Mouse (Mus musculus): ENCODE measurements around the gene Mnd1.

Mnd1 gene

DNA sequence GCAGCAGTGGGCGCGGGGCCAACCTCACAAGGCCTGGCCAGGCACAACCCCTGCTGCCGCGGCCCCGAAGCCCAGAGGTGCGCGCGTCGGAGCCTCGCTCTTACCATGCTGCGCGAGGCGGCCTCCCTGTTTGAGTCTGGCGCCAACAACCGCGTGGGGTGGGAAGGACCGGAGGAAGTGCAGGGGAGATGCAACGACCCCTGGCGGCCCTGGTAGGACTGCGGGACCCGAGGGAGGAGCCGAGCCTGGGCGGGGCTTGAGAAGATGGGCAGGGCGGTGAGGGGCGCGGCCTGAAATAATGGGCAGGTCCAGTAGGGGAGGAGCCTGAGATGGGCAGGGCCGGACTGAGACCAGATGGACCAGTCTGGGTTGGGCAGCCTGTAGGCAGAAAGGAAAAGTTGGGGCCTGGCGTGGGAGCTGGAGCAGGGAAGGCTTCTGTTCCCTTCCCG is at the start of gene Mnd1:
Gene Mnd1 (minus strand): TSS at position 229 of the 449 bp plus-strand sequence.
- DNase-seq, result peak; percentile 100

- DNase-seq, result no peak
These were observed 49.1 kb upstream of the Mnd1 start for GRCm38 (mm10) chr3:84204640-84205039.

DNA sequence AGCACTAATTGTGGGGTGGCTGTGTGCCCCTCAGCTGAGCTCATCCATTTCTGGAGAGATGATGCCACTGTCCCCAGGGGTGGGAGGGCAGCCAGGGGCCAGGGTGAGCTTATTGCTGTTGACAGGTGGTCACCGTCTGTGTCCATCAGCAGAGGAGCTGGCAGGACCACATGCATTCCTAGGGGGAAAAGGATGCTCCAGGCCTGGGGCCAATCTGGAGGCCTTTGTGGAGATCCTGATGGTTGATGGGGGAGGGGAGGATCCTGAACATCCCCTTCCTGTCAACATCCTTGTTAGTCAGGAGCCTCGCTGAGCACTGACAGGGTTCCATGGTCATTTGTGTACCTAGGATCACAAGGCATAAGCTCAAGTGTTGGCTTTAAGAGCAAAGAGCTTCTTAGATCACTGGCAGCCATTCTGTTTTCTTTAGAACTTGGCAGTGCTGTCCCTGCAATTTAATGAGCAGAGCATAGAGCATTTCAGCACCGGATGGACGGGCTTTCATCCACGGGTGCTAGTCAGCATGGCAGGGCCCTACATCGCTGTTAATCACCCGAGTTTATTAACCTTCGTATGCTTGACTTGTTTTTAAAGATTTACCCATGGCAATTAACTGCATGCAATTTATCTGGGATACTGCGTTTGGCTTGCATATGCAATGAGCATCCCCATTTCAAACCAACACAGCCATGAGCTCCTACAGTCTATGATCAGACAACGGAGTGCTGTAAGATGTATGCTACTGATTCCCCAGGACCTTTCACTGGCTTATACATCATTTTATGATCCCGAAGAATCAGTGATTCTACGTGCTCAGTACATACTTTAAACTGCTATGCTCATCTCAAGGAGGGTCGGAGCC is 45.2 kb upstream of the Mnd1 start:
- DNase-seq, result no peak

GRCm38 (mm10) chr3:84199516-84199915 is 43.9 kb upstream of the Mnd1 start:
- DNase-seq, result no peak

GRCm38 (mm10) chr3:84198229-84198628 is 42.6 kb upstream of the Mnd1 start:
- no peak for DNase-seq

GRCm38 (mm10) chr3:84193881-84194280 is 38.3 kb upstream of the Mnd1 start:
- DNase-seq, result no peak

DNA sequence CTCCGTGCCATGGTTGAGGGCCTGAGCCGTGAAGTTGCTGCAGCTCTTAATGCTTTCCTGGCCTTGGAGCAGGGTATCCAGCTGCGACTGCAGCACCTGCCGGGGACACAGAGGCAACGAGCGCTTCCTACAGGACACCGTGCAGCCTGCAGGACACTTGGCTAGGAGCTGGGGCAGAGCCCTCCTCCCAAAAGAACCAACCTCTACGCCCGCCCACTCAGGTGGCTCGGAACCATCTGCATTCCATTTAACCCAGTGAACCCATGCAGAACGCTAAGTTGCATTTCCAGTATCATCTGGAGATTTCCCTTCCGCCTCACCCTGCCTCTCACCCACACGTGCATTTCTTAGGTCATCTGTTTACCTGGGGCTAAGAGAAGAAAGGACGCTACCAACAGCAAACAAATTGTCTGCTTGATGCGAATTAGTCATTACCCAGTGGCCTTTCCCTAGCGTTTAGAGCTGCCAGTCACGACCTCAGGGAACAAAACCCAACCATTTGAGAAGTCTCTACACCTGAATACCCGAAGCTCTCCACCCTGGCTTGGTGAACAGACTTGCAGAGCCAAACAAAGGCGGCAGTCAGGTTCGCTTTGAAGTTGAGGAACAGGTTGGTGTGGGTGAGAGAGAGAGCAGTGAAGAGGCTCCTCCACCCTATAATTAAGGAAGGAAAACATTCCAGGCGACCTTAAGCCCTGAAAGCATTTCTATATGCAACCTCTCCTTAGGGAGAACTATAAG is 35.7 kb upstream of the Mnd1 start:
- DNase-seq, result peak; percentile 43

- peak; percentile 39 for DNase-seq
These were observed 35.0 kb upstream of the Mnd1 start for GRCm38 (mm10) chr3:84190513-84191061.

- DNase-seq, result peak; percentile 54
These were observed 34.1 kb upstream of the Mnd1 start for GRCm38 (mm10) chr3:84189629-84190173.

GRCm38 (mm10) chr3:84181717-84182116 is 26.1 kb upstream of the Mnd1 start:
- no peak for DNase-seq

GRCm38 (mm10) chr3:84181102-84181501 is 25.5 kb upstream of the Mnd1 start:
- DNase-seq, result no peak

GRCm38 (mm10) chr3:84180304-84180703 is 24.7 kb upstream of the Mnd1 start:
- DNase-seq, result no peak

DNA sequence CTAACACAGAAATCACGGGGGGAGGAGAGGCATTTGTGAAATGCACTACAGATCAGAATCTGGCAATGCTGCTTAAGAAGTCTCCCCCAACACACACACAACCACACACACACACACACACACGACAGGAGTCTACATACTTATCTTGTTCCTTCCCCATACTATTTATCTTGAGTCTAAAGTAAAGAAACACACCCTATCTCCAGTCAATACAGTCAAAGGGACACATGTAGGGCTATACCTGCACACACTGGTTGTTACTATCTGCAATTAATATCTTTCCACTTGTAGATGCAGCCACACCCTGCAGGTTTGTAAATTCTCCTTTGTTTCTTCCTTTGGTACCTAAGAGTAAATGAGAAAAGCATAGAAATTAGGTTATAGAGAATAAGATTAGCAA is 22.2 kb upstream of the Mnd1 start:
- DNase-seq, result no peak

DNA sequence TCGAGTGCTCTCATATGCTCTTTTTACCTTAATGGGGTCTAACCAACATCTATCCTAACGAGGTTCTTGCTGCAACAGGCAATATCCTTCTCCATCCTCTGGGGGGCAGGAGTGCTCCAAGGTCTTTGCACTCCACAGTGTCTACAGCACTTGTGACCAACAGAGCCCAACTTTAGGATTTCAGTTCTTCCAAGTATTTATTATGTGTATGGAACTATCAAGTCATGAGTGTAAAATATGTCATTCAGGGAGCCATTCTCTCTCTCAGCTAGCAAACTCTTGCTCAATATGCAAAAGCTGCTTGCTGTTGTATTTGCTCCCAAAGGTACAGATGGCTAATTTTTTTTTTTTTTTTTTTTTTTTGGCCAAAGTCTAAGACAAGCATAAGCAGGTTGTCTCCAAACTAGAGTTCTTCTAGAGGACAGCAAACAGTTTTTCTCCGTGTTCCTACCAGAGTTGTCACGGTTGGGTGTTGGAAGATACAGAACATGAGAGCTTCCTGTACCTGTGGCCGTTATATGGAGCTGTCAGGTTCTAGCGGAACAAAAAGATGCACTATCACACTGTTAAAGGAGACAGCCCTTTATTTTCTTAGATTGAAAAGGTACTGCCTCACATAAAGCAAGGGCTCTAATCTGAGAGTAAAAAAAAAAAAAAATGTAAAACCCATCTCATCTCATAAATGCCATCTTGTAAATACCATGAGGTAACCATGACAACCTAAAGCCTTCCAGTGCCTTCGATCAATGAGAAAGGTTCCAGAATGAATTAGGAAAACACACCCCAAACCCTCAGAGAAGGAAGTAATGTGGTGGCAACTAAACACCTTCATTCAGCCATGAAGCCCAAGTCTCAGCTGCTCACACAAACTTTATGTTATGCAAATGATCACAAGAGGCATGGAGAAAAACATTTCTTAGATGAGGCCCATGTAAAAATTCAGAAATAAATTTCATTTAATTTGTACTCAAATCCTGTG is 20.0 kb upstream of the Mnd1 start:
- peak; percentile 89 for DNase-seq

GRCm38 (mm10) chr3:84173581-84174154 is 18.1 kb upstream of the Mnd1 start, which contains the start of gene Gm6525:
TSS of gene Gm6525 (plus strand) at chr3:84174104.
- DNase-seq, result no peak

- DNase-seq, result no peak
These were observed 16.8 kb upstream of the Mnd1 start for GRCm38 (mm10) chr3:84172406-84172805.

GRCm38 (mm10) chr3:84169393-84170005 is 13.9 kb upstream of the Mnd1 start:
- DNase-seq, result no peak

- DNase-seq, result no peak
These were observed 13.4 kb upstream of the Mnd1 start for GRCm38 (mm10) chr3:84168943-84169342.

- DNase-seq, result no peak
These were observed 10.5 kb upstream of the Mnd1 start for GRCm38 (mm10) chr3:84166073-84166472.

- DNase-seq, result no peak
These were observed 9.8 kb upstream of the Mnd1 start for GRCm38 (mm10) chr3:84165391-84165790.
